Mouse (Mus musculus) E14TG2a.4 (cell line): ENCODE measurements around the gene Ngrn.

Experiments
- CTCF ChIP-seq: conservative IDR thresholded peaks from 2 replicates; pipeline ENCODE4 v1.5.1; 2014; ENCODE audit warnings: low read length
- NANOG ChIP-seq: IDR thresholded peaks from 2 replicates; pipeline ENCODE4 v1.6.1; 2014; ENCODE audit warnings: borderline replicate concordance, low read length, mixed read lengths

GRCm38 (mm10) chr7:80232489-80233029, 28.5 kb upstream of the Ngrn start, which contains the start of the genes Cib1 and Gdpgp1:
- TF ChIP-seq CTCF = no peak
- no peak for TF ChIP-seq NANOG
